Mouse (Mus musculus) adrenal gland, adult 18-20 months (tissue): Measurements from ENCODE around the gene Cd151. TPM values are rescaled to one million over a fixed set of nuclear protein-coding genes. Genes with fewer than 3 reads are reported as not detected.

Experiments
- DNase-seq, 2 experiments: peaks; one replicate each; pipeline ENCODE4 v3.0.0; 2021 to 2022; ENCODE audit warnings: low spot score in 2 of 2
- total RNA-seq, 2 experiments: library from RNA; stranded (reverse); gene quantifications; 1 replicate in 1 of 2; 2 replicates in 1 of 2; pipeline ENCODE4 v1.2.3; 2021

The Cd151 gene
- total RNA-seq, 2 experiments from 2014 or later: 317 to 379 TPM

- DNase-seq: peak in 1 of 2 experiments; percentile 26
Measured at GRCm38 (mm10) chr7:141469901-141470636, 2.9 kb downstream of the Cd151 start.

GRCm38 (mm10) chr7:141470637-141470944 lies 3.4 kb downstream of the Cd151 start:
- DNase-seq: peak in 1 of 2 experiments; percentile 21

DNA sequence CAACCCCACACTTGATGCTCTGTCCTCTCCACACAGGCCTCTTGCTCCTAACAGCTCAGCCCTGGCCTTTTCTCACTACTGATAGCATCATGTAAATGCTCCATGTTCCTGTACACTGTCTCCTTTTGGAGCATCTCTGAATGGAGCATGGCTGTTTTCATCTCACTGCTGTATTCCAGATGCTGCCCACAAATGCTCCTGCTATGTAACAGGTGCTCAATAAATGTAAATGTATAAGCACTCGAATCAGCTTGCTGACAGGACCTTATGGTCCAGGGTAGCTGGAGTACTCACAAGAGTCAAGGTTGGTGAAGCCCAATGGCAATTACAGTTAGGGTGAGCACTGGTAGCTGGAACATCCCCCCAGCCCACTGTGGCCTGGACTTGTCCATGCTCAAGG lies 4.0 kb downstream of the Cd151 start:
- peak in 1 of 2 experiments; percentile 18 for DNase-seq

GRCm38 (mm10) chr7:141472226-141472625 lies 5.0 kb downstream of the Cd151 start:
- DNase-seq: no peak

DNA sequence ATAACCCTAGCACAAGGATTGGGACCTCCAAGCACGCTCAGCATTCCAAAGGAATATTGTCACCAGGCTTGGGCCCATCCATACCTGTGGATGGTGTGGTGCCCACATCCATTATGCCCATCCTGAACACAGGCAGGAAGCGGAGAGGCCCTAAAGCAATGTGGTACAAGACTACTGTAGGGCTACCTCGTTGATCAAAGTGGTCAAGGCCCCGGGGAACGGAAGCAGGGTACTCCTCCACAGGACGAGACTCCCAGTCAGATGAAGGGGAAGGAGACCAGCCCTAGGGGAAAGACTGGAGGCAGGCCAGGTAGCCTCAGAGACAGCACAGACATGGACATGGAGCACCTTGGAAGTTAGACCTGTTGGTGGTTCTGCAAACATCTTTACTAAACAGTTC lies 5.6 kb downstream of the Cd151 start:
- no peak for DNase-seq

GRCm38 (mm10) chr7:141474160-141474559 lies 7.0 kb downstream of the Cd151 start:
- no peak for DNase-seq

DNA sequence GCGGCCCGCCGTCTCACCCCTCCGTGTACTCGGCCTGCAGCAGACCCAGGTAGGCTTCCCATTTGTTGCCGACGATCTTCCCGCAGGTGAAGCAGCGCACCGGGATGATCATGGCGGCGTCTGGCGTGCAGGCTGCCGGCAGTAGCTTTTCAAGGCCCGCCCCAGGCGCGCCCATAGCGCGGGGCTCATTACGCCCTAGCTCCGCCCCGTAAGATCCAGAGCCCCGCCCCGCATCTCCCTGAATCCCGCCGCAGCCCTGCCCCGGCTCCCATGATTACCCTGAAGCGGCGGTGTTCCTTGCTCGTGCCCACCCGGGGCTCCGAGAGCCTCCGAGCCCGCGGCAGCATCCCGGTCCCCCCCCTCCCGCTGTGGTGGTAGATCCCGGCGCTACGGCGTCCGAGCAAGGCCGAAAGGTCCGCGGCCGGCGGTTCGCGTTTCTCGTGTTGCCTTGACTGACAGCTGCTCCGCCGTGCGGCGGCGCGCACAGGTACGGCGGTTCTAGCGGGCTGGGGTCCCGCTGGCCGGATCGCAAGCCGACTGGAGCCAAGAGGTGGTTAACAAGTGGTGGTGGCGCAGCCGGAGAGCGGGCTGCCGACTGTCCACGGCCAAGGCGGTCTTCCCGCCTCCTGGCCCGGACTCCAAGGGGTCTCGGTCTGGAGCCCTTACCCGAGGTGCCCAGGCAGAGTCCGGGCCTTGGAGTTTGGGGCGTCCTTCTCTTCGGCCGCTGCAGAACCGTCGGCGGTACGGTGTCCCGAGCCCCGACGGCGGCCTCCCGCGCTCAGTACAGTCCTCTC lies 8.0 kb downstream of the Cd151 start, which contains the start of the genes Polr2l and Tspan4:
Gene Polr2l (minus strand): TSS at position 122 of the 794 bp plus-strand sequence.
Gene Tspan4 (plus strand): TSS at position 230 of the 794 bp plus-strand sequence.
- DNase-seq: peak; percentile 81 to 86

GRCm38 (mm10) chr7:141475805-141476158 lies 8.6 kb downstream of the Cd151 start:
- no peak for DNase-seq

- DNase-seq: peak; percentile 82 to 84
Measured at GRCm38 (mm10) chr7:141476226-141476980, 9.2 kb downstream of the Cd151 start.

- no peak for DNase-seq
Measured at GRCm38 (mm10) chr7:141476981-141477370, 9.8 kb downstream of the Cd151 start.

DNA sequence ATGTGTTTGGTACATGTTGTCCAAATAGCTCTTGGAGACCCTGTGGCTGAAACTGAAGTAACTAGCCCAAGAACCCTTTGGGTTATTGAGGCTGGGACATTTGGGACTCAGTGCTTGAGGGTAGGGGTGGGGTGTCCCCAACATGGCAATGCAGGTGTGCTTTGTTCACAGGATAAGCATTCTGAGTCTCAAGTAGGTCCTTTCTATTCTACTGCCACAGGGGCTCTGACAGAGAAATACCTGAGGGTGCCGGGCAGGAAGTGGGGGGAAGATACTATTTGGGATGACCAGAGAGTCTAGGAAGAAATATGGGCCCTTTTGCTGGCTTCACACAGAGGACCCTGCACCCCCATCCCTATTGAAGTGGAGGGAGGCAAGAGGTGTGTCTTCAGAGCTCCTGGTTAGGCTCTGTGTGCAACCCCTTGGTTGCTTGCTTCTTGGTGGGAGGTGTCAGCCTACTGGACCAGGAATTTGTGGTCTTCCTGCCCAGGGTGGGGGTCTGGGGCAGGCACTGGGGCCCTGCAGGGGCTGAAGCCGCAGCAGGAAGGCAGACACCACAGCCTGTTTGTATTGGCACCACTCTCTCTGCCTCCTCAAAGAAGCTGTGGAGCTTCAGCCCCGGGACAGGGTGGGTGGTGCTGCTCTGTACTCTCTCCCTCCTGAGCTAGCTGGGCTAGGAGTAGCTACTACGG lies 10.5 kb downstream of the Cd151 start:
- DNase-seq: no peak

DNA sequence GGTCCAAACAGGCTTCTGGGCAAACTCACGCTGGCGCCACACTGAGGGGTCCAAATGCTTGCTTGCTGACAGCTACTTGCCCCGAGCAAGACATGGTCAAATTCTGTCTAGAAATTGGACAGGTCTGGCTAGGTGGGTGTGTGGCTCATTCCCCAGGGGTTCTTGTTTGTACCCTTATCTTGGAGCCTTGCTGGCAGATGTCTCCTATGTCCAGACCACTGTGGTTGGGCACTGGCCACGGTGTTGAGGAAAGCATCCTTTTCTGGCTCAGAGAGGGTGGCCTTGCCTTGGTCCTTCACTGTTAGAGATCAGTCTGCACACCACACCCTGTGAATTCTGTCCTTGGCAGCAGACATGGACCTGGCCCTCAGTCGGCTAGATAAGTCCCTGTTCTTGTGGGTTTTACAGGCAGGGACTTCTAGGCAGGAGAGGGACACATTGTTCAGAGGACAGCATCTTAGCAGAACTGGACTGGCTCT lies 11.1 kb downstream of the Cd151 start:
- DNase-seq: no peak

- peak in 1 of 2 experiments; percentile 56 for DNase-seq
Measured at GRCm38 (mm10) chr7:141480842-141481497, 13.8 kb downstream of the Cd151 start.

- DNase-seq: peak in 1 of 2 experiments; percentile 48
Measured at GRCm38 (mm10) chr7:141481498-141482401, 14.6 kb downstream of the Cd151 start.

GRCm38 (mm10) chr7:141482531-141483024 lies 15.4 kb downstream of the Cd151 start:
- DNase-seq: no peak

- DNase-seq: no peak
Measured at GRCm38 (mm10) chr7:141483114-141483653, 16.0 kb downstream of the Cd151 start.

DNA sequence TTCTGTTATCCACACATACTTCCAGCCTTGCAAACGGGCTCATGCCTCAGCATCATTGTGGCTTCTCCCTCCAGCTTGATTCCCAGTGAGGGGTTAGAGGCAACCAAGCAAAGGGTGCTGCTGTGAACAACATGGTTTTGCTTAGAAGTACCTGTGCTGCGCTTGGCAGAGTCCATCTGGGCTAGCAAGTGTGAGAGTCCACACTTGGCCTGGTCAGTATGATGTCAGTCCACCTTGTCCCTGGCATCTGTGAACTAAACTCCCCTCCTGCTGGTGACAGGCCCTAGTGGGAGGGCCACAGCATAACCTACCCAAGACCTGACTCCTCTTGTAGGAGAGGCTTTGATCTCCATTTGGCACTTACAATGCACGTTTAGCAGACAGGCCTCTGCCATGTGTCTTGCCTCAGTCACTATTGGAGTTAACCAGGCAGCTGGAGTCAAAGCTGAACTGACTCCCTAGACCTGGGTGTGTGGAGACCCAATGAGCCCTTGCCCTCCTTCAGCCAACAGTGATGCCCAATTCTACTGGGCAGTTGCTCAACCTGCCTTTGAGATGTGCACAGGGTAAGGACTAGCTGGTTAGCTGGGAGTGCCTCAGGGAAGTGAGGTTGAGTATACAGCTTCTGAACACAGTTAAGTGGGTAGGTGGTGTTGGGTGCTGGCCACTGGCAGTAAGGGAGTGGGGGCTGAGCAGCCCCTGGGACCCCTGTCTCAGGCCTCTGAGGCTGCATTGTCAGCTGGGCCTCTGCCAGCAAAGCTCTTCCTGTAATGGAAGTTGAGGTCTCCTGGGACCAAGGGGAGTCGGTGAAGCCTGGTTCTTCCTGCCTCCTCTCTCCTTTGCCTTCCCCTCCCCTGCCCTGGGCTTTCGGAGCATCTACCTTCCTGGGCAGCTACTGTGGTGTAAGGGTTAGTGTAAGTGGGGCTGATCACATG lies 17.3 kb downstream of the Cd151 start:
- DNase-seq: no peak

GRCm38 (mm10) chr7:141485186-141485585 lies 18.0 kb downstream of the Cd151 start:
- no peak for DNase-seq
